Mouse (Mus musculus) heart, embryonic 11.5 days (tissue): ENCODE results near the gene Ebf3. TPM values are rescaled to one million over a fixed set of nuclear protein-coding genes. Genes with fewer than 3 reads are reported as not detected.

Source experiments
- ATAC-seq: fragments of 200-750 bp; cut with Nextera tagmentation; replicated peaks from 2 replicates; pipeline ENCODE4 v1.8.0; 2017; ENCODE audit warnings: moderate library complexity; ENCODE audit not compliant: insufficient number of reproducible peaks, low FRiP score, low TSS enrichment
- H3K27ac ChIP-seq: fragments of 300-500 bp; sonication (generic); 2 replicates; pipeline ENCODE4 v1.5.1; 2014; ENCODE audit warnings: mild to moderate bottlenecking, low read depth, low read length
- H3K27me3 ChIP-seq: fragments of 300-500 bp; sonication (generic); 2 replicates; pipeline ENCODE4 v1.6.1; 2014; ENCODE audit warnings: mild to moderate bottlenecking, low read length, mixed read lengths; ENCODE audit not compliant: control insufficient read depth, insufficient read depth
- H3K36me3 ChIP-seq: fragments of 300-500 bp; sonication (generic); 2 replicates; pipeline ENCODE4 v1.6.1; 2014; ENCODE audit warnings: mild to moderate bottlenecking, low read length, moderate library complexity, mixed read lengths; ENCODE audit not compliant: control insufficient read depth, insufficient read depth
- H3K4me1 ChIP-seq: fragments of 300-500 bp; sonication (generic); 2 replicates; pipeline ENCODE4 v1.6.1; 2014; ENCODE audit warnings: low read length; ENCODE audit not compliant: control insufficient read depth, insufficient read depth
- H3K4me2 ChIP-seq: fragments of 300-500 bp; sonication (generic); 2 replicates; pipeline ENCODE4 v1.6.1; 2014; ENCODE audit warnings: mild to moderate bottlenecking, moderate library complexity
- H3K4me3 ChIP-seq: fragments of 300-500 bp; sonication (generic); 2 replicates; pipeline ENCODE4 v1.5.1; 2014; ENCODE audit warnings: low read depth, low read length
- H3K9ac ChIP-seq: fragments of 300-500 bp; sonication (generic); 2 replicates; pipeline ENCODE4 v1.6.1; 2014; ENCODE audit warnings: mild to moderate bottlenecking, low read depth, low read length, moderate library complexity
- H3K9me3 ChIP-seq: fragments of 300-500 bp; sonication (generic); replicated peaks from 2 replicates; pipeline ENCODE4 v1.6.1; 2016; ENCODE audit warnings: low read length; ENCODE audit not compliant: control insufficient read depth
- WGBS: fragments of 180-500 bp; shearing (Covaris S2); extraction: QIAGEN DNeasy Blood & Tissue Kit; methylation state at CpG from one replicate; pipeline ENCODE4 v1.1.7; 2014; ENCODE audit not compliant: insufficient replicate concordance; 5-methylcytosine and 5-hydroxymethylcytosine counted together
- polyA plus RNA-seq: library from polyadenylated mRNA; unstranded; fragments of >200 nt; fragmentation: Nextera tagmentation; extraction: Ambion mirVana; gene quantifications from 2 replicates; pipeline ENCODE4 v1.2.1, GENCODE M21; 2014

The Ebf3 gene
- polyA plus RNA-seq, 1 experiment from 2014 or later: 1.6 TPM

DNA sequence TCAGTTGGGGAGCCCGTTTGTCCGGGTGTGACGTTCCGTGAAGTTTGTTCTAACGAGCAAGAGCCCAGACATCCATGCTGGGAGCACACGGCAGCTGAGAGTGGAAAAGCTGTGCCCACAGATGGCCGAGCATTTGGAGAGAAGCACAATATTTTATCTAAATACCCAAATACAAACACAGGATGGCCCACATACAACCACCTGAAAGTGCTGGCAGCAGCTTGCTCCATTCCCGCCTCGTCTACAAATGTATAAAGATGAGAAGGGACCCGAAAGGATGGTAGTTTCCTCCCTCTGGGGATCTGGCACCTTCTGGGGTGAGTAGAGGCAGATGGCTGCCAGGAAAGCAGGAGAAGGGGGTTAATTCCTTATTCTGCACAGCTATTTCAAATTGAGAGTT is 42.0 kb downstream of the Ebf3 start:
- no peak overlapping the region for H3K4me2 ChIP-seq
- no peak for ATAC-seq
- H3K9me3 ChIP-seq: no peaks in the 10 kb centered on the region
- no peak overlapping the region for H3K27ac ChIP-seq
- H3K4me3 ChIP-seq: no peak overlapping the region
- 0 out of 2 replicates have a peak, but pooled peaks cover 5% of the 10 kb centered on the region for H3K4me1 ChIP-seq
- peaks cover 3% of the 10 kb centered on the region; the same call in 1 of the 2 replicates for H3K27me3 ChIP-seq
- H3K9ac ChIP-seq: no peak overlapping the region
- no peaks in the 10 kb centered on the region for H3K36me3 ChIP-seq
- WGBS: 81% methylated on average over 10 of the region's 10 CpGs

DNA sequence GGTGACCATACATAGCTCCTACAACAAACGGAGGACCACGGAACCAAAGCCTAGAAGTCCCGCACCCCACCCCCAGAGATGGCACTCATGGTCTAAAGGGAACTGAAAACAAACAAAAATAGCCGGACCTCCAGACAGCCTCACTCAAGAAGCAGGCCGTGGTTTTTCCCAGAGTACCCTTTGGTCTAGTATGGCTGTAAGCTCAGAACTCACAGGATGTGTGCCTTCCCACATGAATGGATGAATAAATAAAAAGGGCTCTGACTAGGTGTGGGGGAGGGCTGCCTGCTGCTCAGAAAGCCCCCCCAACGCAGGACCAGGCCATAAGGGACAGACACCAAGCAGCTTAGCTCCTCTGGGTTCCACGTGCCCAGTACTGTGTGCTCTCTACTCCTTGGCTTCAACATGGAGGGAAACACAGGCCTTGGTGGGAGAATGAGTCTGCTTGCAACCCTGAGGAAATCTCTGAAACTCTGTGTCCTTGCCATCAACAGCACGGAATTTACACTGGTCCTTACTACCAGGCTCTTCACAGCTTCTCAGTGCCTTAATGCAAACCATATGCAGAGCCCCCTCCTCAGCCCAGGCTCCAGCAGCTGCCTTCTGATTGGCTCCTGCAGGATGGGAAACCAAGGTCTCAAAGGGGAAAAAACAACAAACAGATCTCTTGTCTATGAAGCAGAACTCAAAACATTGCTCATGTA is 45.6 kb downstream of the Ebf3 start:
- peaks cover 8% of the 10 kb centered on the region; the same call in 1 of the 2 replicates for H3K27me3 ChIP-seq
- H3K27ac ChIP-seq: no peak overlapping the region
- no peak overlapping the region for H3K4me2 ChIP-seq
- no peaks in the 10 kb centered on the region for H3K9me3 ChIP-seq
- no peak overlapping the region for H3K4me3 ChIP-seq
- H3K4me1 ChIP-seq: 0 out of 2 replicates have a peak, but pooled peaks cover 12% of the 10 kb centered on the region
- no peak for ATAC-seq
- H3K36me3 ChIP-seq: no peaks in the 10 kb centered on the region
- H3K9ac ChIP-seq: no peak overlapping the region
- WGBS: 51% methylated on average over 8 of the region's 8 CpGs

DNA sequence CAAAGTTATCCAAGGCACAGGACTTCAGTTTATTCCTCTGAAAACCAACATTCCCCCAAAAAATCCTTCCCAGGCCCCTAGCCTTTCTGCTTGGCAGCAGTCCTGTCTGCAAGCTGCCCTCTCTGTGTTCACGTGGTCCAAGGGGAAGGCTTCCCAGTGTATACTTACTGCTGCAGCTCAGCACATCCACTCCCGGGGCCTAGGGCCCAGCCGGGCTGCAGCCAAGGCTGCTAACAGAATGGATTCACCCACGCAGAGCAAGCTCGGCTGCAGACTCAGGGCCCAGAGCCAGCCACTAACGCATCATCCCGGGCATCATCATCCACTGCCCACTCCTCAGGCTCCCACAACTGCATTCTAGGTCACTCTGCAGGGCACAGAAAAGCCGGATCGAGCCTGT is 46.8 kb downstream of the Ebf3 start:
- Histone ChIP-seq H3K27me3 (peaks cover 8% of the 10 kb centered on the region; the same call in 1 of the 2 replicates), H3K9ac (no peak overlapping the region), H3K4me2 (no peak overlapping the region), H3K36me3 (no peaks in the 10 kb centered on the region), H3K4me3 (no peak overlapping the region), H3K9me3 (no peaks in the 10 kb centered on the region), H3K27ac (no peak overlapping the region), H3K4me1 (0 out of 2 replicates have a peak, but pooled peaks cover 12% of the 10 kb centered on the region)
- WGBS: 72% methylated on average over 9 of the region's 9 CpGs
- no peak for ATAC-seq

DNA sequence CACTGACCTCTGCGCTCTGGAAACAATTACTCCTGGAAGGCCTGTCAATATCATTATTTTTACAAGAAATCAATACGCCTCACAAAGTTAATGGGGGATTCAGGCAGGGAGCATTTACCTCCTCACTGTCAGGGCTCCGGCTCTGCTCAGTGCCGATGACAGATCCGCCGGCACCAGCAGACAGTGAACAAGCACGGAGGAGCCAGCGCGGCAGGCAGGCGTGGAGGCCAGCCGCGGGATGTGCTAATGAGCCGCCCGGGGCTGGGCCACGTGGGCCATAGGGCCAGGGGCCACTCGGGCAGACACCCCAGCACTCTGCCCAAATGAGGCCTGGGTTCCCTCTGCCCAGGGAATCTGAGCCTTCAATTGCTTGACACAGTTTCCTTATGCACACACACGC is 47.7 kb downstream of the Ebf3 start:
- Histone ChIP-seq H3K36me3 (no peaks in the 10 kb centered on the region), H3K27me3 (peaks cover 8% of the 10 kb centered on the region; the same call in 1 of the 2 replicates), H3K4me2 (peak overlapping the region; percentile 53), H3K9me3 (no peaks in the 10 kb centered on the region), H3K4me3 (no peak overlapping the region), H3K9ac (no peak overlapping the region), H3K27ac (no peak overlapping the region), H3K4me1 (0 out of 2 replicates have a peak, but pooled peaks cover 12% of the 10 kb centered on the region)
- 10% methylated on average over 17 of the region's 17 CpGs for WGBS
- ATAC-seq: no peak

- no peaks in the 10 kb centered on the region for H3K9me3 ChIP-seq
- no peak overlapping the region for H3K4me3 ChIP-seq
- 0 out of 2 replicates have a peak, but pooled peaks cover 7% of the 10 kb centered on the region for H3K4me1 ChIP-seq
- H3K4me2 ChIP-seq: no peak overlapping the region
- no peak overlapping the region for H3K9ac ChIP-seq
- no peak overlapping the region for H3K27ac ChIP-seq
- peaks cover 8% of the 10 kb centered on the region; the same call in 1 of the 2 replicates for H3K27me3 ChIP-seq
- no peak for ATAC-seq
- no peaks in the 10 kb centered on the region for H3K36me3 ChIP-seq
- WGBS: 87% methylated on average over 8 of the region's 8 CpGs
Observed at GRCm38 (mm10) chr7:137262330-137262729, 51.9 kb downstream of the Ebf3 start.

GRCm38 (mm10) chr7:137246213-137246872 is 67.9 kb downstream of the Ebf3 start:
- no peak for ATAC-seq
- Histone ChIP-seq H3K4me2 (no peak overlapping the region), H3K4me3 (no peak overlapping the region)

GRCm38 (mm10) chr7:137244839-137245238 is 69.4 kb downstream of the Ebf3 start:
- no peak for ATAC-seq
- Histone ChIP-seq H3K27me3 (peaks cover 3% of the 10 kb centered on the region; the same call in 1 of the 2 replicates), H3K9me3 (no peaks in the 10 kb centered on the region), H3K4me1 (no peaks in the 10 kb centered on the region), H3K27ac (no peak overlapping the region), H3K36me3 (no peaks in the 10 kb centered on the region), H3K4me3 (no peak overlapping the region), H3K9ac (no peak overlapping the region), H3K4me2 (no peak overlapping the region)
- 82% methylated on average over 7 of the region's 7 CpGs for WGBS

More at GRCm38 (mm10) chr7:137246213-137246872, 67.9 kb downstream of the Ebf3 start:
- Histone ChIP-seq H3K9me3 (no peaks in the 10 kb centered on the region), H3K4me1 (no peaks in the 10 kb centered on the region), H3K27me3 (no peaks in the 10 kb centered on the region; the same call in none of the 2 replicates), H3K9ac (no peak overlapping the region), H3K27ac (no peak overlapping the region), H3K36me3 (no peaks in the 10 kb centered on the region)
- 39% methylated on average over 11 of the region's 11 CpGs for WGBS

DNA sequence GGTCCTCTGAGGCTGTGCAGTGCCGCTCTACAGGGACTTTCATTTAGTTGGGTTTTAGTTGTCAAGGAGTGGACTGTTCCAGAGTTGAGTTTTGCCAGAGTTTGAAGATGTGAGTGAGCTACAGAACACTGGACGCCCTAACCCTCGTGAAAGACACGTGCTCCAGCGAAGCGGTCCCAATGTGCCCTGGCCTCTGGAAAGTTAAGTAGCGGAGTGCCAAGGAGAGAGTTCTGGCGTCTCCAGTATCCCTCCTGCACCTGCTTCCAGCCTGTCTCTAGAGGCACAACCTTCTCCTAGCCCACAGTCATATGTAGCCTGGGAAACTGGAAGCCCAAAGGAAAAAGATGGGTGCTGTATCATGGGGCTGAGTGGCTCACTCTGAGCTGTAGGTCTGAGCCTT is 73.8 kb downstream of the Ebf3 start:
- ATAC-seq: no peak
- Histone ChIP-seq H3K4me2 (no peak overlapping the region), H3K27me3 (peaks cover 8% of the 10 kb centered on the region; the same call in 1 of the 2 replicates), H3K4me1 (no peaks in the 10 kb centered on the region), H3K9me3 (no peaks in the 10 kb centered on the region), H3K4me3 (no peak overlapping the region), H3K9ac (no peak overlapping the region), H3K36me3 (no peaks in the 10 kb centered on the region), H3K27ac (no peak overlapping the region)
- 84% methylated on average over 8 of the region's 8 CpGs for WGBS
